ENCODE assay signal across 21 mouse cellular contexts in genomic region chr7:125657511-125657910, GRCm38 (mm10). TPM values are rescaled to one million over a fixed set of nuclear protein-coding genes. Genes with fewer than 3 reads are reported as not detected.
DNase-seq lines count a peak whose midpoint lies in the region; ATAC-seq and TF ChIP-seq lines count a peak whose summit lies in the region.
"Had no signal": no experiment of that assay in that cellular context is flagged by ENCODE, and none has a peak within 500 bp of the region (broad histone marks: within the 10 kb centered on the region; RNA-seq: fewer than 3 reads in every experiment).

No protein-coding gene starts in this region.

- H3K4me2 ChIP-seq in liver, embryonic 13.5 days: no peak overlapping the region
- H3K4me2 ChIP-seq in liver, embryonic 12.5 days: no peak overlapping the region
- no peak overlapping the region for H3K4me2 ChIP-seq in liver, embryonic 16.5 days (ENCODE audit: low read depth, low read length)
- H3K4me2 ChIP-seq in liver, postnatal 0 days (ENCODE audit: low read depth, low read length): no peak overlapping the region
- H3K4me2 ChIP-seq: embryonic facial prominence, embryonic 13.5 days; embryonic facial prominence, embryonic 15.5 days; forebrain, embryonic 13.5 days; forebrain, embryonic 15.5 days had no signal

- H3K36me3 ChIP-seq in liver, embryonic 13.5 days: peaks cover 90% of the 10 kb centered on the region
- peaks cover 100% of the 10 kb centered on the region for H3K36me3 ChIP-seq in liver, embryonic 12.5 days
- H3K36me3 ChIP-seq in liver, embryonic 16.5 days (ENCODE audit: control insufficient read depth, insufficient read depth): peaks cover 8% of the 10 kb centered on the region
- H3K36me3 ChIP-seq in liver, postnatal 0 days (replicated peaks; ENCODE audit: insufficient read depth, low read length): peaks cover 77% of the 10 kb centered on the region
- H3K36me3 ChIP-seq in kidney, adult 2 months (ENCODE audit: control insufficient read depth, insufficient read depth, low read length): peaks cover 15% of the 10 kb centered on the region

- H3K9me3 ChIP-seq in liver, embryonic 13.5 days (replicated peaks): no peaks in the 10 kb centered on the region
- H3K9me3 ChIP-seq in liver, embryonic 12.5 days (replicated peaks): no peaks in the 10 kb centered on the region
- H3K9me3 ChIP-seq in liver, embryonic 16.5 days (replicated peaks; ENCODE audit: control insufficient read depth, low read length): no peaks in the 10 kb centered on the region
- no peaks in the 10 kb centered on the region for H3K9me3 ChIP-seq in liver, postnatal 0 days (ENCODE audit: low read length)
- H3K9me3 ChIP-seq: embryonic facial prominence, embryonic 13.5 days; embryonic facial prominence, embryonic 15.5 days; forebrain, embryonic 13.5 days; forebrain, embryonic 15.5 days had no signal

- H3K27me3 ChIP-seq in liver, embryonic 13.5 days: no peaks in the 10 kb centered on the region
- no peaks in the 10 kb centered on the region for H3K27me3 ChIP-seq in liver, embryonic 12.5 days (replicated peaks)
- no peaks in the 10 kb centered on the region for H3K27me3 ChIP-seq in liver, embryonic 16.5 days (ENCODE audit: control insufficient read depth, insufficient read depth, low read depth, low read length)
- H3K27me3 ChIP-seq in liver, postnatal 0 days (ENCODE audit: insufficient read depth, low read length): no peaks in the 10 kb centered on the region
- H3K27me3 ChIP-seq in kidney, adult 2 months (replicated peaks; ENCODE audit: control insufficient read depth, insufficient read depth, low read length): no peaks in the 10 kb centered on the region
- H3K27me3 ChIP-seq: embryonic facial prominence, embryonic 13.5 days; embryonic facial prominence, embryonic 15.5 days; forebrain, embryonic 13.5 days; forebrain, embryonic 15.5 days had no signal

- WGBS in liver, embryonic 13.5 days (ENCODE audit: insufficient replicate concordance): 81% methylated on average over 6 of the region's 6 CpGs
- WGBS in liver, embryonic 12.5 days (ENCODE audit: insufficient replicate concordance): 86% methylated on average over 6 of the region's 6 CpGs
- WGBS in liver, embryonic 16.5 days (ENCODE audit: insufficient replicate concordance): 70% methylated on average over 6 of the region's 6 CpGs
- WGBS in liver, postnatal 0 days (ENCODE audit: insufficient replicate concordance): 66% methylated on average over 6 of the region's 6 CpGs
- WGBS in kidney, adult 2 months: 92% methylated on average over 6 of the region's 6 CpGs

- TF ChIP-seq CTCF in liver, postnatal 0 days (IDR thresholded peaks at IDR 0.05; ENCODE audit: low read depth): no peak
- no peak for TF ChIP-seq CTCF in kidney, adult 2 months (conservative IDR thresholded peaks at IDR 0.05; ENCODE audit: insufficient read depth, insufficient read length, low read depth, low read length)

- ATAC-seq in liver, embryonic 13.5 days (ENCODE audit: low read depth): peak; percentile 29; the same call in 1 of the 2 replicates
- no peak for ATAC-seq in liver, embryonic 12.5 days
- peak; percentile 75 for ATAC-seq in liver, embryonic 16.5 days (ENCODE audit: low read depth)
- peak; percentile 84 for ATAC-seq in liver, postnatal 0 days
- ATAC-seq: forebrain, embryonic 13.5 days; forebrain, embryonic 15.5 days; forebrain, postnatal 0 days had no signal

- no peak for DNase-seq in liver, embryonic 13.5 days
- no peak for DNase-seq in liver, postnatal 0 days
- DNase-seq in kidney, adult 2 months: no peak
- DNase-seq: adrenal gland, adult 2 months; adrenal gland, postnatal 10 days; adrenal gland, postnatal 25 days; cerebellum, adult 11 months; cerebellum, adult 18-20 months; cerebellum, adult 8-10 months; cerebellum, adult 9-11 months; cerebellum, postnatal 14 days; cerebellum, postnatal 36 days; embryo, embryonic 11 days; forebrain, postnatal 0 days had no signal

- H3K4me3 ChIP-seq in liver, embryonic 13.5 days (replicated peaks): no peak overlapping the region
- no peak overlapping the region for H3K4me3 ChIP-seq in liver, embryonic 12.5 days
- H3K4me3 ChIP-seq in liver, embryonic 16.5 days (ENCODE audit: low read depth, low read length): no peak overlapping the region
- H3K4me3 ChIP-seq in liver, postnatal 0 days (ENCODE audit: low read depth, low read length): no peak overlapping the region
- no peak overlapping the region for H3K4me3 ChIP-seq in kidney, adult 2 months (ENCODE audit: insufficient read depth, low read depth, low read length)
- H3K4me3 ChIP-seq: embryonic facial prominence, embryonic 13.5 days; embryonic facial prominence, embryonic 15.5 days; erythroblast, embryonic 14.5 days; forebrain, embryonic 13.5 days; forebrain, embryonic 15.5 days had no signal

- TF ChIP-seq POLR2A in kidney, adult 2 months (IDR thresholded peaks at IDR 0.05; ENCODE audit: low read depth, low read length): no peak

- H3K4me1 ChIP-seq in liver, embryonic 13.5 days (replicated peaks): no peaks in the 10 kb centered on the region
- no peaks in the 10 kb centered on the region for H3K4me1 ChIP-seq in liver, embryonic 12.5 days
- H3K4me1 ChIP-seq in liver, embryonic 16.5 days (ENCODE audit: control insufficient read depth, low read depth, low read length): no peaks in the 10 kb centered on the region
- H3K4me1 ChIP-seq in liver, postnatal 0 days (ENCODE audit: insufficient read depth): 0 out of 2 replicates have a peak, but pooled peaks cover 3% of the 10 kb centered on the region
- no peaks in the 10 kb centered on the region for H3K4me1 ChIP-seq in kidney, adult 2 months (ENCODE audit: control insufficient read depth, insufficient read depth, low read length)
- H3K4me1 ChIP-seq: embryonic facial prominence, embryonic 13.5 days; embryonic facial prominence, embryonic 15.5 days; forebrain, embryonic 13.5 days; forebrain, embryonic 15.5 days had no signal

- TF ChIP-seq EP300 in liver, postnatal 0 days (IDR thresholded peaks at IDR 0.05; ENCODE audit: low read depth): 0 out of 2 replicates have a peak, but pooled peaks have one; percentile 10

- H3K9ac ChIP-seq in liver, embryonic 13.5 days: no peak overlapping the region
- H3K9ac ChIP-seq in liver, embryonic 12.5 days: no peak overlapping the region
- no peak overlapping the region for H3K9ac ChIP-seq in liver, embryonic 16.5 days (ENCODE audit: low read depth, low read length)
- H3K9ac ChIP-seq in liver, postnatal 0 days (replicated peaks): no peak overlapping the region
- H3K9ac ChIP-seq: embryonic facial prominence, embryonic 13.5 days; embryonic facial prominence, embryonic 15.5 days; forebrain, embryonic 13.5 days; forebrain, embryonic 15.5 days; forebrain, postnatal 0 days had no signal

- H3K27ac ChIP-seq in liver, embryonic 13.5 days: no peak overlapping the region
- no peak overlapping the region for H3K27ac ChIP-seq in liver, embryonic 12.5 days
- no peak overlapping the region; the same call in 1 of the 2 replicates for H3K27ac ChIP-seq in liver, embryonic 16.5 days (ENCODE audit: low read length)
- H3K27ac ChIP-seq in liver, postnatal 0 days (ENCODE audit: low read depth): peak overlapping the region; percentile 80
- no peak overlapping the region for H3K27ac ChIP-seq in kidney, adult 2 months (ENCODE audit: insufficient read depth, low read depth, low read length)
- H3K27ac ChIP-seq: embryonic facial prominence, embryonic 13.5 days; embryonic facial prominence, embryonic 15.5 days; forebrain, embryonic 13.5 days; forebrain, embryonic 15.5 days had no signal

RNA-seq across cellular contexts. Expression of gene Gtf3c1, which starts 50.1 kb away (rescaled TPM):
- polyA plus RNA-seq in liver, embryonic 13.5 days (2015; fragmentation: Nextera tagmentation; extraction: Ambion mirVana): 7.1 and 9.0 TPM in 2 replicates
- polyA plus RNA-seq in liver, embryonic 12.5 days (2016; fragmentation: Nextera tagmentation; extraction: Ambion mirVana): 16.5 and 17.8 TPM in 2 replicates
- polyA plus RNA-seq in liver, embryonic 16.5 days (2015; fragmentation: Nextera tagmentation; extraction: Ambion mirVana): 7.1 and 7.3 TPM in 2 replicates
- polyA plus RNA-seq in liver, postnatal 0 days (2015; fragmentation: Nextera tagmentation; extraction: Ambion mirVana): 3.3 and 4.8 TPM in 2 replicates
- polyA plus RNA-seq in kidney, adult 2 months (2012; rRNA removed): 47.9 and 60.5 TPM in 2 replicates

RNA-seq across cellular contexts. Expression of gene D430042O09Rik, which starts 50.2 kb away (rescaled TPM):
- 1.5 TPM in 2 replicates for polyA plus RNA-seq in liver, embryonic 13.5 days (2015; fragmentation: Nextera tagmentation; extraction: Ambion mirVana)
- 3.4 and 3.5 TPM in 2 replicates for polyA plus RNA-seq in liver, embryonic 12.5 days (2016; fragmentation: Nextera tagmentation; extraction: Ambion mirVana)
- 2.0 and 2.3 TPM in 2 replicates for polyA plus RNA-seq in liver, embryonic 16.5 days (2015; fragmentation: Nextera tagmentation; extraction: Ambion mirVana)
- polyA plus RNA-seq in liver, postnatal 0 days (2015; fragmentation: Nextera tagmentation; extraction: Ambion mirVana): 1.2 and 1.3 TPM in 2 replicates
- polyA plus RNA-seq in kidney, adult 2 months (2012; rRNA removed): 15.1 and 16.6 TPM in 2 replicates

RNA-seq across cellular contexts. Expression of gene Il21r, which starts 54.3 kb away (rescaled TPM):
- polyA plus RNA-seq in liver, embryonic 13.5 days (2015; fragmentation: Nextera tagmentation; extraction: Ambion mirVana): 0.95 and 1.1 TPM in 2 replicates
- polyA plus RNA-seq in liver, embryonic 12.5 days (2016; fragmentation: Nextera tagmentation; extraction: Ambion mirVana): 1.1 and 1.4 TPM in 2 replicates
- 0.68 and 1.0 TPM in 2 replicates for polyA plus RNA-seq in liver, embryonic 16.5 days (2015; fragmentation: Nextera tagmentation; extraction: Ambion mirVana)
- polyA plus RNA-seq in liver, postnatal 0 days (2015; fragmentation: Nextera tagmentation; extraction: Ambion mirVana): 0.70 TPM in 2 replicates
- 1.4 and 6.4 TPM in 2 replicates for polyA plus RNA-seq in kidney, adult 2 months (2012; rRNA removed)
